Mouse (Mus musculus) layer of hippocampus, postnatal 14 days (tissue): ENCODE results near the gene Akap2. TPM values are rescaled to one million over a fixed set of nuclear protein-coding genes. Genes with fewer than 3 reads are reported as not detected.
A peak's percentile ranks its signal among the peaks of the same experiment; 100 is the strongest.

Experiments
- DNase-seq, 2 experiments: peaks; one replicate each; pipeline ENCODE4 v3.0.0; 2021 to 2022; ENCODE audit warnings: low spot score in 2 of 2, mixed read lengths in 1 of 2
- total RNA-seq, 2 experiments: library from RNA; stranded (reverse); gene quantifications; 2 replicates each; pipeline ENCODE4 v1.2.3; 2021

Gene Akap2
- total RNA-seq, 2 experiments from 2014 or later: 47.1 to 53.1 TPM

DNA sequence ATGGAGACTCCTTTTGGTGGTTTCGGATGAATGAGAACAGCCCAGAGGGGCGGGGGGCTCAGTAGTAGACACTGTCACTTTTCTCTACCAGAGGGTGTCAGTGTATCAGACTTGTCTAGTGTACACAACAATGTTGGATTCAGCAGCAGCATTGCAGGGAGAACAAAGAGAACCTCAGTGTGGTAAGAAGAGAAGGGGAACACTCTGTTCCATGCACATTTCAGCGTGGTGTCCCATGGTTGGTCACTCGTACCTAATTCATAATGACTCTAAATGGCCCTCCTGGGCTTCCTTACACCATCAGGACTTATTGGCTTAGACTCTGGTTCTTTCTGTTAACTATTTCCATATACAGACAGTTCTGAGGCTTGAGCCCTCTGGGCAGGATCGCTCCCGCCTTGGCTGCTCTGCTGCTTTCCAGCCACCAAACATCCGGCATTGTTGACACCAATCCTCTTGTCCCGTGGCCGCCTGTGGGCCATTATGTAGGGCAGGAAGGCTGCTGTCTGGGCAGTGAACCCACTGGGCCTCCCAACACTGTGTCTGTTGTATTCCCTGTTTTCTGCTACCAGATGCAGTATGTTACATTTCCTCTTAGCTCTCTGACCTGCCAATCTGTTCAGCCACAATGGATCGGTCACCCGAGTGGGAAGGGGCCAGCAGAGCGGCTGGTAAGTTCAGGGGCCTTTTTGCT, 19.4 kb upstream of the Akap2 start:
- DNase-seq: no peak

DNA sequence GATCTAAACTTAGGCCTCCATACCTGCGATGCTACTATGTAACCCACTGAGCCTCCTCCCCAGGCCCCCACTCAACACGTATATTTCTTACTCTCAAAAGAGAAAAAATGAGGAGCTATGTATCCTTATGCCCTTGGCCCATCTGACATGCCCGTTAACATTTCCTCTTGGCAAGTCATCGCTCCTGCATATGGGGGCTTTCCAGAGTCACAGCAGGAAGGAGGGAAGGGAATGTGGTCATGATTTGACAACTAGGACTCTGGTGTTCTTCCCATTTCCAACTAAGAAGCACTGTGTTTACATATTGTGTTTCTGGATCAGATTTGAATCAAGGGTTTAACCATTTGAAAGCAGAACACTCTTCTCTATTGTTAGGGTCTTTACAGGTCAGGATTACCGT, 15.9 kb upstream of the Akap2 start:
- no peak for DNase-seq

DNA sequence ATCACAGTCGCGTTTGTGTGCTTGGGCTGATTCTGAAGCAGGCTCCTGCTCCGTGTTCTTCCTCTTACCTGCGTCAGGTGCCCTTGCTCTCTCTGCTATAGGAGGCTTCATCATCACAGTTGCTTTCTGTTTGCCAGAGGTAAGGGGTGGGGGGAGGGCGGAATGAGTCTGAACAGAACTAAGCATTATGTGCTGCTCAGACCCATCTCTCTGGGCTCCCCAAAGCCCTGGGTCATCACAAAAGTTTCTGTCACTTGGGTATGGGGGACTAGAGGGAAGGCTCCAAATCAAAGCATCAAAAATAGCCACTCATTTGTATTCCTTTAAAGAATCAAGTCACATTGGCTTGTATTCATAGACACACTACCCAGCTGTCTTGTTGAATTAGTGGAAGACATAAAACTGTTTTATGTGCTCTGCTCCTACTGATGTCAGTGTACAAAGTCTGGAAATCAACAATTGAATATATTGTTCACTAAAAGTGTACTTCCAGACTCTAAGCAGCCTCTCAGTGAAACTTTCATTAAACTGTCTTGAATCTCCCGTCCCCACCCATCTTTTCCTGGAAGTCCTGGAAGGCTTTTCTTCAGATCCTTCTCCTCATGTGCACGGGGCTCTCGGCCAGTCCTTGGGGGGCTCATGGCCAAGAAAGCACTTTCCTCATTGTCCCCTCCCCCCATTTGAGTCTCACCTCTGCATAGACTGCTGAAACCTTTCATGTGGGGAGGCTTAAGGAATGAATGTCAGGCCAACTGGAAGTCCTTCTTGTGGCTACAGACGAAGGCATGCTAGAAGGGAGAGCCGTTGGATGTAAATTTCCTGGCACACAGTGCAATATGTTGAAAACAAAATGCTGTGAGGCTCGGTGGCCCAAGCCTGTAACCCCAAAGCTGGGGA, 13.6 kb upstream of the Akap2 start:
- DNase-seq: no peak

DNA sequence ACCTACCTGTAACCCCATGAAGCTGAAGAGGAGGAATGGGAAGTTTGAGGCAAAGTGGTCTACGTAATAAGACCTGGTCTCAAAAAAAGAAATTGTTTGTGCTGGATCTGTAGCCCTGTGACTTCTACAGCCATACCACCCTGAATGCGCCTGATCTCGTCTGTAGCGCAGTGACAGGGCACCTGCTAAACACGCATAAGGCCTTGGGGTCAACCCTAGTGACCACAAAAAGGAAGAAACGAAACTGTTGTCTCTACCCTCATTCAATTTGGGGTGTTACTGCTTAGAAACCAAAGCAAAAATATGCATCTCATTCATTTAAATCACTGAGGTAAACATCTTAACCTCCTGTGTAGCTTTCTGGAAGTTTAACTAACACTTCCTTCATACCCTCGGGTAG, 12.9 kb upstream of the Akap2 start:
- no peak for DNase-seq

DNA sequence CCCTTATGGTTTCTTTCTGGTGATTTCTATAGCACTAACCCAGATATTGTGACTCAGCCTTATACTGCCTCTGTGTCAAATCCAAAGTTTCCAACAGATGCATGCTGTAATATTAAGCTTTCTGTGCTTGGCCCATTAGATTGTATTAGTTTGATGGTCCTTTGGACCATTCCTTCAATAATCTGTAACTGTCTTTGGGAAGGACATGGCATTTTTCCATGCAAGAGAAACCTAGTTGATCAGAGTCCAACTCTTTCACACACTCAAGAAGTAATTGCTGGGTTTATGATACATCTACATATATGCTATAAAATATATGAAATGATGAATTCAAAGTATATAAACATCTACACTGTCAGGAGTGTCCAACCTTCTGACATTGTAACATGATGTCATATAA, 1.6 kb upstream of the Akap2 start:
- DNase-seq: no peak

DNA sequence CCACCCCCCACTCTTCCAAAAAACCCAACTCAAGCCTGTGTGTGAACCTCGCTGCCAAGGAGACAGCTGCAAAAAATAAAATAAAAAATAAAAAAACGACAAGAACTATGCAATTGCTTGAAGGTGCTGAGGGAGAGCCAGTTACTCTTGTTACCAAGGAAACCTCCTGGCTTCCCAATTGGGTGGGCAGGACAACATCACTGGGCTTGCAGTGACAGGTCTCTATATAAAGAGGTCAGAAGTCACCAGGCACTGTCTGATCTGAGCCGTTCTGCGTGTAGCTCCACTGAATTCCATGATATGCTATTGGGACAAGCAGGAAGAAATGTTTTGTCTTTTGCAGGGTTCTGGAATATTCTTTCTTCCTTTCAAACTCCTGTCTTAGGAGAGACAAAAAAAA, 722 bp upstream of the Akap2 start:
- no peak for DNase-seq

DNA sequence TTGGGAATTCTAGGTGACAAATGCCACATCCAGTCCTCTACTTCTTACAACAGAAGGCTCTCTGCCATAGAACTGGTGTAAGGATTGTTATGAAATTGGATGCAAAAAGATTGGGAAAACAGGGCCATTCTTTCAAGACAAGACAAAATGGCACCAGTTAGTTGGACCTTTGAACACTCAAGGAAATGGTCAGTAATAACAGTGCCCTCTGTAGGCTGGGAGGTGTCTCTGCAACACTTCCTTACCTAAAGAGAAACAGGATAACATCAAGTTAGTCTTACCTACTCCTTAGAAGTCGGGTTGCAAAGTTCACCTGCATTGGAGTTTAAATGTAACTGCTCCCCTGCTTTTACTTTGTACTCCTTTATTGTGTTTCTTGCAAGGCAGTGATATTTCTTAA, 1.9 kb downstream of the Akap2 start:
- no peak for DNase-seq

DNA sequence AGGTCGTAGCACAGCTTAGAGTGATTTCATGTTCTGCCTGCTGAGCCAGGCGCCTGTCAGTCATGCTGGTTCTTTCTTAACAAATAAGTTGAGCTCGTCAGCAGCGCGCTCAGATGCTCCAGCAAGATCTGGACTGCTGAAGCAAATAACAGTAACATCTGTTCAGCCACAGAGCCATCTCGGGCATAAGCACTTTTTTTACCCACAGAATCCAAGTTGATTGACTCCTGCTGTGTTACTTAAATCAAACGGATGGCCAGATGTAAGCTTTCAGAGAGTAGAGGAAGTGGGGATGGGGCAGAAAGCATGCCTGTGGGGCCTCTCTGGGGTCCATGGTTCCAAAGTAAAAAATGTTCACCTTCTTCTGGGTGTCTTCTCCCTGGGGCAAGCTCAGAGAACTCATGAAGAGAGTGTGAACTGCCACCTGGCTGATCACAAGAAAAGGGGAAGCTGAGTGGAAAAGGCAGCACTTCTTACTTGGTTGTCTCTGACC, 3.5 kb downstream of the Akap2 start:
- DNase-seq: no peak

DNA sequence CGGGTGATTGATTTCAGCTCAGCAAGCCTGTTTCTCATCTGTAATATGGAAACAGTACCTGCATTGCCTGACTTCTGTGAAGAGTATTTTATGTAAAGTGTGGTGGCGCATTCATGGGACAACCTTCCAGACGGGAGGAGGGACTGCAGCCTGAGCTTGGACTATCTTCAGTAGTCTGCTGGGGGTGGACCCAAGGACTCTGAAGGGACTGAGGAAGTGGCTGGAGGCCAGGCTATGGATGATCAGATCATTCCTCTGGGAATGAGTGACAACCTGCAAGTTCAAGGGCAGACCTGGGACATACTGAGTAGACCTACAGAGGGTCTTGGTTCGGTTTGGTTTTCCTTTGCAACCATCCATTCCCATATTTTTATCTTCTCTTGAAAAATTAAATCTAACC, 4.8 kb downstream of the Akap2 start:
- DNase-seq: no peak

DNA sequence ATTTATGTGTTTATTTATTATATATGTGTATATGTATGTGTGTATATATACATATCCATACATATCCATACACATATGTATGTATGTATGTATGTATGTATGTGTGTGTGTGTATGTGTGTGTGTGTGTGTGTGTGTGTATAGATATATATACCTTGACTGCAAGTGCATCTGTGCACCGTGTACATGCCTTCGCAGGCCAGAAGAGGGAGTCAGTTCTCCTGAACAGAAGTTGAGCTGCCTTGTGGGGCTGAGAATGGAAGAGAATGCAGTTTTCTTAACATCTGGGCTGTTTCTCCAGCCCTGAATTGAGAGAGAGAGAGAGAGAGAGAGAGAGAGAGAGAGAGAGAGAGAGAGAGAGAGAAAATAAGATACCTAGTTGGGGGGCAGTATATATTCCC, 6.2 kb downstream of the Akap2 start:
- DNase-seq: no peak

DNA sequence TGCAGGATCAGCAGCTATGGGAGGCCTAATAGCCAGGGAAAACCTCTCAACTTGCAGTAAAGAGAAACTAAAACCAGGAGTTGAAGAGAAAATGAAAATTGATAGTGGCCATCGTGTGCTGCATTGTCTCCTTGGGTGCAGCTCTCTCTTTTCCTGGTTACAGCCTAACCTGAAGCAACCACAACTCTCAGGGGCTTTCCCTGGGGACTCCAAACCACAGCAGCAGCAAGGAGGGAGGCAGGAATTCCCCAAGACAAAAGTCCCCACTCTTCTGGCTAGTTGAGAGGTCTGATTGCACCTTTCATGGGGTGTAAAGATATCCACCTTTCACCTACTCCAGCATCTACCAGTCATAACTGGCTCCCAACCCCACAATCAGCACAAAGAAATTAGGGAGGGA, 8.1 kb downstream of the Akap2 start:
- no peak for DNase-seq

DNA sequence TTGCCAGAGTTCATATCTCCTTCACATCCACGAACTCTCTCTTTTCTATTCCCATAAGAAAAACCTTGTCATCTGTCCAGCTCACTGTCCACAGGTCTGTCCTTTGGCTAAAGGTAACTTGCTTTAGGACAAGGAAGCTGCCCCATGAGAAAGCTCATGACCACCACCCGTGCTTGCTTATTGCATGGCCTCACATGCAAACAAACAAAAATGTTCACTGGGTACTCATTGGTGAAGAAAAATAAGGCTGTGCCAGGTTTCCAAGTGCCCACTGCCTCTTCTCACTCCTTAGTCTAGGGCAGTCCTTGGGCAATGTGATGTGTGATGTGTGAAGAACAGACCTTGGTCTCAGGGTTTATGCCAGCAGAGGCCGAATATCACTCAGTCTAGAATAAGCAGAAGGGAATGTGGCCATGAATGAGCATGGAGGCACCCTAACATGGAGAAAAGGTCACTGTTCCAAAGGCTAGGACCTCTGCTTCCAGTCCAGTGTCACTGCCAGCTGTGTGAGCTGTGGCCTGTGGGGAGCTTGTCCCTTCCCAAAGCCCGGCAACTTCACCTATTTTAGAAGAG, 11.2 kb downstream of the Akap2 start:
- no peak for DNase-seq

DNA sequence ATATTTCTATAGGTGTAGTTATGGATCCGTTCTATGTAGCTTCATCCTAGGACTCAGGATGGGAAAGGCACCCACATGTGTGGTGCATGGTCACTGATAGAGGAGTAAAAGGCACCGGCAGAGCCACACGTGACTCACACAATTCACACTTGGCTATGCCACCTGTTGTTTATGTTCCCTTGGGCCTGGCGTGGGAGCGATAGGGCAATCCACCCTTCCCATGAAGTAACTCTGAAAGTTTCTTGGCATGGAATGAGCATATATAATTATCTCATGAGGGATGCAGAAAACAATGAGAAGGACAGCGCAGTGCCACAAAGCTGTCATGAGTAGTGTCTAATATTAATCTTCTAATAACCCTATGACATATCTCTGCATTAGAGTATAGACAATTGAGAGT, 12.6 kb downstream of the Akap2 start:
- no peak for DNase-seq

DNA sequence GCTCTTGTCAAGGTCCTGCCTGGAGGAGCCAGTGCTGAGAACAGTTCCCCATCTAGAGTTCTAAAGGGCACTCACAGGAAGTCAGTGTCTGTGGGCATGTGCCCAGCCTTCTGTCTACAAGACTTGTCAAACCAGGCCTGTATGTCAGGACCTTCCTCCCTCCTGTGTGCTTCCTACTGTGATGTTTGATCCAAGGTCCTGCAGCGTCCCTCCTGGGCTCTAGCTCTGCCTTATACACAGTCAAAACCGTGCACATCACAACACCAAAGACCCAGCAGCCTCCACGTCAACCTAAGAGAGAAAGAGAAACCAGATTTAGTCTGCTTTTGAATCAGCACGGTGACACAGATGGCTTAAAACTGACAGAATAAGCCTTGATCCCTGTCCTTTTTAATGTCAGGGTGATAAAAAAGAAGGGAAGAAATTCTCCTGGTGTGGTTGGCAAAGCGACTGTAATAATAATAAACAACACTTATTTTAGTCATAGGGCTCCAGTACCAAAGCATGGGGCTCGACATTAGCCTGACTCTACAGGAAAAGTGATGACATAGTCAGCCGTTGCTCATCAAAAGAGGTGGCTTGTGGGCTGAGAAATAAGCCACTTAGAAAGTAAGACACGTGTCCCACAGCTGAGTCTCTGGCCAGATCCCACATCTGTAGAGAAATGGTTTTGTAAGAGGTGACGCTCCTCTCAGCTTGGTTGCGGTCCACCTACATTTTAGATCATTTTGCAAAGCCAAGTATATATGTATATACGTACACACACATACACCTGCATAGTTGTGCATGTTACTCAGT, 13.5 kb downstream of the Akap2 start:
- DNase-seq: no peak

DNA sequence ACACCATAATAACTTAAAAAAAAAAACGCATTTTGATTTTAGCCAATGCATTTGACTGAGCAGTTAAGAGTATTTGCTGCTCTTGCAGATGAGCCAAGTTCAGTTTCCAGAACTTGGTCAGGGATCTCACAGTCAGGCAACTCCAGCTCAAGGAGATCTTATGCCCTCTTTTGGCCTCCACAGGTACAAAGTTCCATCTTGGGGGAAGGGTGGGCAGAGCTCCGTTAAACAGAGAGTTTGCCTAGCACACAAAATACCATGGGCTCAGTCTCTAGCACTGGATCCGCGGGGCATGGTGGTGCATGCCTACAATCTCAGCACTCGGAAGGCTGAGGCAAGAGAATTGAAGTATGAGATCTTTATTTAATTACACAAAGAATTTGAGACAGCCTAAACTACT, 14.9 kb downstream of the Akap2 start:
- DNase-seq: no peak

DNA sequence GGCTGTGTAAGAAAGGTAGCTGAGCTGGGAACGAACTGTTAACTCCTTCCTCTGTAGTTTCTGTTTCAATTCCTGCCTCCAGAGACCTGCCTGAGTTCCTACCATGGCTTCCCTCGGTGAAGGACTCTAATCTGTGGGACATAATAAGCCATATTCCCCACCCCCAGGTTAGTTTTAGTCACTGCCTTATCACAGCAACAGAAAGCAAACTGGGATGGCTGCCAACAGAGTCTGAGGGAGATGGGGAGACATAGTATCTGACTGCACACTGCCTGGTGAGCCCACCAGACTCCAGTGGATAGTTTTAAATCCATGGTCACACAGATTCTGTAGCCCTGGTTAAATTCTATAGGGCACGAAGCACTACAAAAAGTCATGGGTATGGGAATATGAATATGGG, 16.0 kb downstream of the Akap2 start:
- DNase-seq: peak in 1 of 2 experiments; percentile 61

DNA sequence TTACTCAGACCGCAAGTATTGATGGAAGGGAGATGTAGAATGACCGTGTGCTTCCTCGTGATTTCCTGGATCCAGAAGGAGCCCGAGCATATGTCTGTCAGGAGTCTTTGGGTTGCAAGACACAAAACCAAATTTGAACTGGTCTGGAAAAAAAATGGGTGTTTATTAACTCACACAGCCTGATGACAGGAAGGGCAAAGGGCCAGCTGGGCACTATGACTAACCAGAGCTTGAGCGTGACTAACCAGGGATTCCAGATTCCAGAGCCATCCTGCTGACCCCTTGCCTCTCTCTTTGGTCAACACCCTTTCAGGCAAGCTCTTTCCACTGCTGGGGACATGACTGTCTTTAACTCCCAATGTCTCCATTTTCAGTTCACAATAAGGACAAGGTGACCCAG, 18.0 kb downstream of the Akap2 start:
- no peak for DNase-seq

DNA sequence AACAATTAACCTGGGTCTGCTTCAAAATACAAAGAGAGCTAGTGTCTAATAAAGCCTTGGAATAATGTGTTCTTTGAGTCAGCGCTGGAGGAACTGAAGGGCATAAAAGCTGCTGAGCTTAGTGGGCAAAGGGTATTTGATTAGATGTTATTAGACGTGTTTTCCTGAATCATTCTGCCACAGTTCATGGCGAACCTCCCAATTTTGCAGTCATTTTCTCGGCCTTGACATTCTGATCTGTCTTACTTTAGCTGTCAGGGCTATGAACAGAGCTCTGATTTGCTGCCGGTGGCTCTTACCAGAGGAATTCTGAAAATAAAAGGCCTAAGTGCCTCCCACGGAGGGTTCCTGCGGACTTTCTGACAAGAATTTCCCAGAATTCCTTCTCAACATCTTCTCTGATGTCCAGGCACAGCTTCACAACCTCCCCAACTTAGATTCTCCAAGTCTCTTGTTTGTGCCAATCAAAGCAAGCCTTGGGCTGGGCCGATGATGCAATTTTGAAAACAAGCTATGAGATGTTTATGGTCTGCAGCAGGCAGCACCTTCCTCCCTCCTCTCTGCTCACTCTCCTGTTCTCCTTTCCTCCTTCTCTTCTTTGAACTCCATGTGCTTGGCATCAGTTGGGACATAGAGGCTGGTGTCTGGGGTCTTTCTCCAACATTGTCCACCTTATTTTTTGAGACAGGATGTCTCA, 21.5 kb downstream of the Akap2 start:
- no peak for DNase-seq

DNA sequence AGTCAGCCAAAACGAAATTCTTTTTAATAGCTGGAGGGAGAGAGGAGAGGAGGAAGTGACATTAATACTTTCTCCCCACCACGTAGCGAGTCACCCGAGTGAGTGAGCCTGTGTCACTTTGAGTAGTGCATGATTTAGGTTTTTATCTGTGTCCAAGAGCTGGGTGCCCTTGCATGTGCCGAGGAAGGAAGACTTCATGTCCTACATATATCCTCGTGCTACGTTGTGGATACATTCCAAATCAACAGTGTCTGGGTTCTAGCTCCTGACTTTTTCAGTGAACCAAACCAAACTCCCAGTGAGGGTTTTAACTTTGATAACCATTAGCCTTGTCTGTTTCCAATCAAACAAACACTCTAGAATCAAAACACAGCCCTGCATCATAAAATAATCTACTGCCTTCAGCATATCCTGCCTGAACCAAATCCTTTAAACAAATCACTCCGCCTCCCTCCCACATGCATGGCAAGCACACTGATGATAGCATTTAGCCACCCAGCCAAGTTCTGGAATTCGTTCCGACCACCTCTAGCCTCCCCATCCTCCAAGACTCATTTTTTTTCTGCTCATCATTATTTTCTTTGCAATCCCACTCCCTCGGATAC, 26.0 kb downstream of the Akap2 start:
- DNase-seq: no peak

DNA sequence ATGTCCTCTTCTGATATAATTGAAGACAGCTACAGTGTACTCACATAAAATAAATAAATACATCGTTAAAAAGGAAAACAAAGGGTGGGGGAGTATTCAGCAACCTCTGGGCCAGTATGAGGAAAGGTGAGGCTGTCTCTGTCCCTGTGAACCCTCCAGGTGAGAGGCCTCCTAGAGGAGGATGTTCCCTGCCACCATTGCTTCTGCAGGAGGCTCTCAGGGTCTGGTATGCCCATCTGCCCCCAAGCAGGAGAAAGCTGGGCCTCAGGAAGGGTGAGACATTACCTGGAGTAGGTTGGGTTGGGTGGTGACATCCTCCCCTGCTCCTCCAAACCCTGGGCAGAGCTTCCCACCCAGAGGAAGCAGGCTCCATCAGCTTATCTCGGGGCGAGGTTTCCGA, 33.2 kb downstream of the Akap2 start:
- no peak for DNase-seq
